Mouse (Mus musculus): Measurements from ENCODE around the gene Gm43720. TPM values are rescaled to one million over a fixed set of nuclear protein-coding genes. Genes with fewer than 3 reads are reported as not detected.
"Not testable (repeated sequence)": the region's sequence is repeated elsewhere in the genome, so short reads cannot be mapped to it uniquely, and the experiment has no call there.

The Gm43720 gene
- total RNA-seq, 2 experiments from 2014 or later: not detected

DNA sequence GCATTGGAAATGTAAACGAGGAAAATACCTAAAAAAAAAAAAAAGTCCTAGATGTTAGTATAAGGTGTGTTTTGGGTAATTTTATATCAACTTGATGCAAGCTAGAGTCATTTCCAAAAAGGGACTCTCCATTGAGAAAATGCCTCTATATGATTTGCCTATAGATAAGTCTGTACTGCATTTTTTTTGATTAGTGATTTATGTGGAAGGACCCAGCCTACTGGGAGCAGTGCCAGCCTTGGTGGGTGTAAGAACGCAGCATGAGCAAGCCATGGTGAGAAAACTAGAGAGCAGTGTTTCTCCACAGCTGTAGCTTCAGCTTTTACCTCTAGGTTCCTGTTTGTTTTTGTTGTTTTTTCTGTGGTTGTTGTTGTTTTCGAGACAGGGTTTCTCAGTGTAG is 56.5 kb downstream of the Gm43720 start:
- intact Hi-C loops (cut with DNase I): loop anchor here (5.0 kb wide), 1 partner anchor 249 kb away; no protein-coding TSS in a partner anchor

DNA sequence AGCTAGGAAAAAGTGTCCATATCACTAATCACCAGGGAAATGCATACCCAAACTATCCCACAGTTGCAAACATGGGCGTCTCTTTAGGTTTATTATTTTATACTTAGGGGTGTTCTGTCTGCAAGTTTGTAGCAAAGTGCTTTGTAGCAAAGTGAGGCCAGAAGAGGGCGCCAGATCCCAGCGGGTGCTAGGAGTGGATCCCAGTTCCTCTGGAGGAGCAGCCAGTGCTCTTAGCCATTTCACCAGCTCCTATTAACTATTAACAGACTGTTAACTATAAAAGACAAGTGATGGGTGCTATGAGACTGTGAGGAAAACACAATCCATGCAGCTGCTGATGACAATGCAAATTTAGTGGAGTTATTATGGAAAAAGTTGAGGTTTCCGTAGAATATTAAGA is 57.6 kb downstream of the Gm43720 start:
- DNase-seq: peak; percentile 85 to 92
- intact Hi-C loops (cut with DNase I): loop anchor here (5.0 kb wide), 1 partner anchor 250 kb away; no protein-coding TSS in a partner anchor

More for the DNA sequence above, 56.5 kb downstream of the Gm43720 start:
- DNase-seq: no peak

DNA sequence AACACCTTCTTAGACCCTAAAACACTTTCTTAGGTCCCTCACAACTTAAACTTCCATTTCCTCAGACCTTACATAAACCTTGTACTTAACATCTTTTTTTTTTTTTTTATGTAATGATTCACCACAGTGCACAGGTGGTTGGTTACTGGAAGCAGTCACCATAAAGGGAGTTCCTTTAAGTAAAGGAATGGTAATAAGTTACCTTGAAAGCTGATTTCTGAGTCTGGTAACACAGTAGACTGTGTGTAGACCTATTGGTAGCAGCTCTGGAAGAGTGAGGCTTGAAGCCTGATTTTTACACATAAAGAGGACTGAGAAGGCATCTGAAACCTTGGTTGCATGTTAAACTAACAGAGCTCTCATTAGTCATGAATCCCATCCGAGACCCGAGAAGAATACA is 59.9 kb downstream of the Gm43720 start:
- no peak for DNase-seq
- intact Hi-C loops (cut with DNase I): loop anchor here (5.0 kb wide), 1 partner anchor 252 kb away; no protein-coding TSS in a partner anchor

DNA sequence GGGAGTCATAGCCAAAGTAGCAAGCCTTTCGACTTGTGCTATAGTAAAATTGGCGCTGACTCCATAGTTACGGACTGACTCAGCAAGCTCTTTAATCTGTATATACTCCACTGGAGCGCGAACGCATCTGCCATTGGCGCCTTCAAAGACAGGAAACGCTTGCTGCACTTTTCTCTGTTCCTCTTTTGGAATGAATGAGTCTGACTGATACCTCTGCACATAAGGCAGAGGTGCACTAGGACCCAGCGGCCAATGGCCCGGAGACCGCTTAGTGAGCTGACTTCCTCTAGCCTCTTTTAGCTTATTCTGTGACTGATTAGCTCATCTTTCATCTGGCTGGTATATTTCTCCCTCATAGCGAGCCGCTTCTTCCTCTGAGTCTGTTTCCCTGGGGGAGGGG is 63.1 kb downstream of the Gm43720 start:
- DNase-seq; intact Hi-C loops (cut with DNase I): not testable (repeated sequence)

Other genes with a start within 250 kb of the Gm43720 start
- not detected for gene Smok3c, start 226.8 kb downstream of the Gm43720 start, total RNA-seq (2021)
- 10 to 100 TPM; 20.8 to 24.4 TPM for gene Zkscan1, start 194.9 kb downstream of the Gm43720 start, total RNA-seq (2021)
- 10 to 100 TPM; 14.5 to 18.2 TPM for gene Zscan21, start 163.1 kb downstream of the Gm43720 start, total RNA-seq (2021)
- gene Zfp113, start 124.2 kb downstream of the Gm43720 start, total RNA-seq (2021): 10 to 100 TPM in 1 of 2 experiments, 1 to 10 TPM in 1; 5.6 to 10.1 TPM
- gene Cops6, start 118.9 kb downstream of the Gm43720 start, total RNA-seq (2021): 100 to 1,000 TPM; 136 to 145 TPM
- 10 to 100 TPM; 11.3 to 15.5 TPM for gene Ap4m1, start 108.0 kb downstream of the Gm43720 start, total RNA-seq (2021)
- 10 to 100 TPM; 30.0 to 37.2 TPM for gene Mcm7, start 107.5 kb downstream of the Gm43720 start, total RNA-seq (2021)
- 10 to 100 TPM; 24.4 to 27.6 TPM for gene Taf6, start 92.5 kb downstream of the Gm43720 start, total RNA-seq (2021)
- gene Cnpy4, start 92.5 kb downstream of the Gm43720 start, total RNA-seq (2021): 10 to 100 TPM in 1 of 2 experiments, 1 to 10 TPM in 1; 9.2 to 10.1 TPM
- 1 to 10 TPM; 4.7 to 4.8 TPM for gene Mblac1, start 85.6 kb downstream of the Gm43720 start, total RNA-seq (2021)
- gene Nxpe5, start 54.1 kb downstream of the Gm43720 start, total RNA-seq (2021): under 1 TPM; 0.57 TPM
- 10 to 100 TPM; 75.6 to 77.5 TPM for gene Lamtor4, start 24.5 kb downstream of the Gm43720 start, total RNA-seq (2021)
- 1 to 10 TPM; 5.4 to 6.5 TPM for gene BC037034, start 15.9 kb downstream of the Gm43720 start, total RNA-seq (2021)
- under 1 TPM; 0.36 to 0.47 TPM for gene Gal3st4, start 7.1 kb downstream of the Gm43720 start, total RNA-seq (2021)
- 1 to 10 TPM in 1 of 2 experiments, under 1 TPM in 1; 0.86 to 1.1 TPM for gene Gpc2, start within 50 bp of the Gm43720 start, total RNA-seq (2021)
- under 1 TPM; 0.17 to 0.22 TPM for gene Stag3, start 282 bp upstream of the Gm43720 start, total RNA-seq (2021)
- gene Pvrig, start 62.0 kb upstream of the Gm43720 start, total RNA-seq (2021): not detected
- 1 to 10 TPM; 7.3 to 8.3 TPM for gene Zfp157, start 161.5 kb upstream of the Gm43720 start, total RNA-seq (2021)